Mouse (Mus musculus) v-Abl transformed pro-B cells (cell line): Measurements from ENCODE around the gene Gm20917.
"Not testable (repeated sequence)": the region's sequence is repeated elsewhere in the genome, so short reads cannot be mapped to it uniquely, and the experiment has no call there.

Experiments
- in situ Hi-C, 2 experiments: fragments of 400-800 bp; cut with MboI; formaldehyde crosslinking; loops; one replicate each; pipeline ENCODE4 v1.15.1; 2025; ENCODE audit not compliant: unreplicated experiment in 2 of 2

Gm20917 gene

DNA sequence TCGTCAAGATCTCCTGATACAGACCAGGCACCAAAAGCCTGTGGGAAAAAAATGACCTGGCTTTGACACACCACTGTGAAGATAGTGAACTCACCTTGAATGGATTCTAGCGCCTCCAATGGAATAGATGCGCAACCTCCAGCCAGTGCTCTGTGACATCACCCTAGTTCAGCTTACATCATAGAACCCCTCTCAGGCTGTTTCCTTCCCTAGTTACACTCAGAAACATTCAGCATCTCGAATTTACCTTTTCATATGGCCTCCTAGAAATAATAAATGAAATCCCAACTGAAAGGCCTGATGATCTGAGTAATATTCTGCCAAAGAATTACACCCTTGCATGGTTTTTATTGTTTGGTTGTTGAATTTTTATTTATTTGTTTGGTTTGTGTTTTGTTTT lies at the start of gene Gm20917:
TSS of gene Gm20917 (minus strand) at position 101 of the 400 bp plus-strand sequence.
- in situ Hi-C loops: not testable (repeated sequence)
